Mouse (Mus musculus): ENCODE measurements at regions not wholly inside any gene's neighbourhood (a gene's known extent, or its start where the extent isn't known, plus 50 kb on each side); places are given as distances from the start of the nearest gene placed in this dataset.
"Not testable (repeated sequence)": the region's sequence is repeated elsewhere in the genome, so short reads cannot be mapped to it uniquely, and the experiment has no call there.

- DNase-seq (ENCODE audit: low spot score) = no peak
Observed at GRCm38 (mm10) chr5:97831421-97831820, 199.4 kb downstream of the Antxr2 start.

- no peak for DNase-seq (ENCODE audit: low spot score)
Observed at GRCm38 (mm10) chr5:97817485-97817884, 213.4 kb downstream of the Antxr2 start.

- no peak for DNase-seq (ENCODE audit: low spot score)
Observed at GRCm38 (mm10) chr5:97815357-97815756, 215.5 kb downstream of the Antxr2 start.

GRCm38 (mm10) chr5:97814700-97815099 is 216.1 kb downstream of the Antxr2 start:
- no peak for DNase-seq (ENCODE audit: low spot score)

- no peak for DNase-seq (ENCODE audit: low spot score)
Observed at GRCm38 (mm10) chr5:97812611-97813350, 218.1 kb downstream of the Antxr2 start.

- no peak for DNase-seq (ENCODE audit: low spot score)
Observed at GRCm38 (mm10) chr5:97809007-97809406, 221.8 kb downstream of the Antxr2 start.

- no peak for DNase-seq (ENCODE audit: low spot score)
Observed at GRCm38 (mm10) chr5:97807171-97807570, 223.7 kb downstream of the Antxr2 start.

GRCm38 (mm10) chr5:97806754-97807153 is 224.1 kb downstream of the Antxr2 start:
- DNase-seq (ENCODE audit: low spot score) = no peak

- DNase-seq (ENCODE audit: low spot score) = no peak
Observed at GRCm38 (mm10) chr5:97800017-97800416, 230.8 kb downstream of the Antxr2 start.

GRCm38 (mm10) chr5:97788175-97788574 is 242.7 kb downstream of the Antxr2 start:
- DNase-seq (ENCODE audit: low spot score) = no peak

GRCm38 (mm10) chr5:97787001-97787400 is 243.8 kb downstream of the Antxr2 start:
- no peak for DNase-seq (ENCODE audit: low spot score)

GRCm38 (mm10) chr5:97775100-97775499 is 255.7 kb downstream of the Antxr2 start:
- not testable (repeated sequence) for DNase-seq (ENCODE audit: low spot score)

- DNase-seq (ENCODE audit: low spot score) = not testable (repeated sequence)
Observed at GRCm38 (mm10) chr5:97773451-97773850, 257.4 kb downstream of the Antxr2 start.

- no peak for DNase-seq (ENCODE audit: low spot score)
Observed at GRCm38 (mm10) chr5:97737339-97737738, 280.5 kb upstream of the Gk2 start.

- DNase-seq (ENCODE audit: low spot score) = no peak
Observed at GRCm38 (mm10) chr5:97730920-97731319, 274.1 kb upstream of the Gk2 start.

GRCm38 (mm10) chr5:97719364-97719763 is 262.5 kb upstream of the Gk2 start:
- not testable (repeated sequence) for DNase-seq (ENCODE audit: low spot score)

- no peak for DNase-seq (ENCODE audit: low spot score)
Observed at GRCm38 (mm10) chr5:97705270-97705669, 248.4 kb upstream of the Gk2 start.

- DNase-seq (ENCODE audit: low spot score) = peak; percentile 13
Observed at GRCm38 (mm10) chr5:97700507-97700906, 243.7 kb upstream of the Gk2 start.

GRCm38 (mm10) chr5:97697581-97698134 is 240.8 kb upstream of the Gk2 start:
- no peak for DNase-seq (ENCODE audit: low spot score)

GRCm38 (mm10) chr5:97693333-97693940 is 236.6 kb upstream of the Gk2 start:
- DNase-seq (ENCODE audit: low spot score) = no peak

GRCm38 (mm10) chr5:97685443-97685842 is 228.6 kb upstream of the Gk2 start:
- DNase-seq (ENCODE audit: low spot score) = no peak

- DNase-seq (ENCODE audit: low spot score) = no peak
Observed at GRCm38 (mm10) chr5:97684592-97685258, 227.9 kb upstream of the Gk2 start.

GRCm38 (mm10) chr5:97669726-97670125 is 212.9 kb upstream of the Gk2 start:
- no peak for DNase-seq (ENCODE audit: low spot score)
